Mouse (Mus musculus) ES-E14 (cell line): ENCODE measurements around the gene Gm21970.

Source experiments
- CHD2 ChIP-seq: IDR thresholded peaks from 2 replicates; pipeline ENCODE4 v1.6.1; 2014; ENCODE audit warnings: mild to moderate bottlenecking, low read depth, low read length, inconsistent platforms
- ZC3H11A ChIP-seq: IDR thresholded peaks from 2 replicates; pipeline ENCODE4 v1.6.1; 2012; ENCODE audit warnings: low read depth, mild to moderate bottlenecking, inconsistent platforms, low read length, borderline replicate concordance
- ZNF384 ChIP-seq: IDR thresholded peaks from 2 replicates; pipeline ENCODE4 v1.6.1; 2012; ENCODE audit warnings: low read depth, low read length, inconsistent platforms

DNA sequence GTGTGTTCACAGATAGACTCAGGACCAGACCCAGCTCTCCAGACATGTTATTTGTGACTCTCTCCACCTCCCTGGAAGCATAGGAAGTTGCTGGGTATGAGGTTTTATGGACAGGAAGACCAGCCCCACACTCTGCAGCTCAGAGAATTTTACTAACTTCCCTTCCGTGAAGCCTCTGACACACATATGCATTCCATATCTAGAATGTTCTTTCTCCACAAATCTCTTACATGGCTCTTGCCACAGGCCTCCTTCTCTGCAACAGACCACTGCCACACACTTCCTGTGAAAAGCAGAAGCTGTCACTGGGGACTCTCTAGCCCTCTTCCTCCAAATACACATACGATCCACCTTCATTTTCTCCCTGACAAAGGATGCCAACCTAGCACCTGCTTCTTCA, 24.5 kb upstream of the Gm21970 start:
- TF ChIP-seq ZNF384 = no peak
- no peak for TF ChIP-seq CHD2
- no peak for TF ChIP-seq ZC3H11A
